Mouse (Mus musculus): ENCODE measurements around the gene Cep104.

The Cep104 gene

GRCm38 (mm10) chr4:154055482-154055881 is 80.5 kb downstream of the Cep104 start:
- DNase-seq: no peak

- no peak for DNase-seq
Measured at GRCm38 (mm10) chr4:154056046-154056445, 81.1 kb downstream of the Cep104 start.

DNA sequence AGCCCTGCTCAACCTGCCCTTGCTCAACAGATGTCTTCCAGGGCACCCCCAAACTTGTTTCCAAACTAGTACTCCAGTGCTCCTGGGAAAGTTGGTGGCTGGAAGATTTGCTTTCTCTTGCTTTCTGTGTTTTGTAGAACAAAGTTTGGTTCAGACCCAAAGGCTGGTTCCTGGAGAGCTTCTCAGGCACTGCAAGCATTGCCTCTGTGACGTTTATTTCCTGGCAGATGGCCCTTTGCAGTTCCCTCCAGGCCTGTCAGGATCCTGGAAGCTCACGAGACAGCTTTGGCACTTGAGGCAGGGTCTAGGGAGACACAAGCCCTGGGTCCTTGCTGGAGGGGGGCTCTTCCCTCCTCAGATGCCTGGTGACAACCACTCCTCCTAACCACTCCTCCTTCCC is 81.7 kb downstream of the Cep104 start:
- DNase-seq: no peak

DNA sequence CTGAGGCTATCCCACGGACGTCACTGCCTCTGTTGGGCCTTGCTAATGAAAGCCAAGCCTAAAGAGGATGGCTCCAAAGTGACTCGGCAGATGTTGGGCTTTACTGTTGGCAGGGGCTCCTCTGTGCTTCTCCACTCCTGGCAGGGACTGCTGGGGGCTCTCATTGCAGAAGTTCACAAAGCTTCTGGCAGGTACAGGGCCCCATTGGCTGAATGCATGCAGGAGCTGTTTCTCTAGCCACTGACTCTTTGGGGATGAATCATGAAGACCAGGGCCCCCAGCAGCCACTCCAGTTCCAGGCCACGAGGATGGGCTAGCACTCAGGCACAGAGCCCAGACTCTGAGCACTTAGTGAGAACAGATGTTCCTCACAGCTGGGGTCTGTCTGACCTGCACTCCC is 82.7 kb downstream of the Cep104 start:
- DNase-seq: no peak
